Mouse (Mus musculus): ENCODE results near the gene Arhgef40.

Gene Arhgef40

GRCm38 (mm10) chr14:52005141-52005540 lies 20.6 kb downstream of the Arhgef40 start:
- no peak for DNase-seq

DNA sequence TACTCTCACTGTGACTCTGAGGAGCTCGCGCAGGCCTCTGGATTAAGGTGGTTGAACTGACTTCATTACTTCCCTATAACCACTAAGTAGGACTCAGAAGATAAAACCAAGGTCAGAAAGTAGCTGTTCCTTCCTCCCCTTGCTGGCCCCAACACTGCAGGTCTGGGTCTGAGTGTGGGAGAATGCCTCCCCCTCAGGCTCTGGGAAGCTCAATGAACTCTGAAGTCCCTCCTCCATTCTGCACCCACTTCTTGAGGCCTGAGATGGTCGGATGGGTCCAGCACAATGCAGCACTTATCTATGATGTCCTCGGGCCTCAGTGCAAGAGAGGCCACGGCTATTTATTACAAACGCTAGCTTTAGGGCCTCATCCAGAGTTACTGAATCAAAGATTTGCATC lies 21.1 kb downstream of the Arhgef40 start:
- no peak for DNase-seq

GRCm38 (mm10) chr14:52006241-52006640 lies 21.7 kb downstream of the Arhgef40 start:
- DNase-seq, result no peak

DNA sequence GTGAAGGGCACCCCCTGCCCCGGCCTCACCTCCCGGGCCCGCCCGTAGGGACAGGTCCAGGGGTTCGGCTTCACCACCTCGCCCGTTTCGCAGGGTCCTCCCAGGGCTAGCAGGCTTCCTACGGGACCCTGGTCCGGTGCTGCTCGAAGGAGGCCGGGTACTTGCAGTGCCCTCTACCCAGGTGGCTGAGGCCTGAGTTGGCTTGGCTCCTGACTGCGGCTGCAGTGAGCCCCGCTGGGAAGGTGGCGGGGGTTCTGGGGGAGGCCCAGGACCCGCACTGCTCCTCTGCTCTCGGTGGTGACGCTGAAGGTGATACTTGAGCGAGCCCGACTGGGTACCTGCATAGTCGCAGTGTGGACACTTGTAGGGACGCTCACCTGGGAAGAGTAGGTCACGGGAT lies 22.3 kb downstream of the Arhgef40 start:
- DNase-seq, result no peak

GRCm38 (mm10) chr14:52008321-52009203 lies 24.0 kb downstream of the Arhgef40 start:
- peak; percentile 93 for DNase-seq

GRCm38 (mm10) chr14:52009361-52009760 lies 24.8 kb downstream of the Arhgef40 start:
- no peak for DNase-seq

DNA sequence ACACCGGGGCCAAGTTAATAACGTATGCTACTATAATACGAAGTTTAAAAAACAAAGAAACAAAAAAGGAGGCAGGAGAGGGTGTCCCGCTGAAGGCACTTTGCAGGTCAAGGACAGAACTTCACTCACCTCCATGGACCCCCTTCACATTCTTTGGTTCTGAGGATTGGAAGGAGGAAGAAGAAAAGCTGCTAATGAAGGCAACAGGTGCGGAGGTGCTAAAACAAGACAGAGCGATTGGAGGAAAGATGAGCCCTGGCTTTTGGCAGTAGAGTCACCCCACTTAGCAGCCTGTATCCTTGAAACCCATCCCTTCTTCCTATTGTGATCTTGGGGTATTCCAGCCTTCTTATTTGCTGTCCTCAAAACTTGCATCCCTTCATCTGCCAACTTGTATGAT lies 25.3 kb downstream of the Arhgef40 start:
- no peak for DNase-seq

DNA sequence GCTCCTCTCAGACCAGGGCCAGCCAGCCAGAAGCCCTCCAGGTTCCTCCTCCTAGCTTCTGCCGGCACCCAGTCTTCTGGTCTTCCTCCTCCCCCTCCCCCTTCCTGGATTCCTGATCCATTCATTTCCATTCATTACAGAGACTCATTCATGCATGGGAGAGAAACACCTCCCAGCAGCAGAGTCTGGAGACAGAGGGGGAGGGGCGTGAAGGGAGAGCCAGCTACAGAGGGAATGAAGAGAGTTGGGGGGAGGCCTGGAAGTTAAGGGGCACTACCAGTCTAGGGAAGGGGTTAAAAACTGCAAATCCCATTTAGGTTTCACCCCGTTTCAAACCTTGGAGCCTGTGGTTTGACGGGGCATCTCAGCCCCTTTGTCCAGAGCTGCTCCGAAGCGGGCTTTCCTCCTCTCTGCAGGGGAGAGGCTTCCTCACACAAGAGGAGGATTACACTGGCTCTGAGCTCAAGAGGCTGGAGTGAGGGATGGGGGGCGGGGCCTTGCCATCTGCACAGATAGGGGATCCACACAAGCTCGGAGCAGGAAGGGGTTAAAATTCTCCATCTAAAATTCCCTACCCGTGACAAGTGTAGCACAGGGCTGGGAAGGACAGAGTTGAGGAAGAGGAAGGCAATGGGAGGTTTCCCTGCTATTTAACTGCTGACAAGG lies 26.1 kb downstream of the Arhgef40 start:
- DNase-seq, result peak; percentile 83

DNA sequence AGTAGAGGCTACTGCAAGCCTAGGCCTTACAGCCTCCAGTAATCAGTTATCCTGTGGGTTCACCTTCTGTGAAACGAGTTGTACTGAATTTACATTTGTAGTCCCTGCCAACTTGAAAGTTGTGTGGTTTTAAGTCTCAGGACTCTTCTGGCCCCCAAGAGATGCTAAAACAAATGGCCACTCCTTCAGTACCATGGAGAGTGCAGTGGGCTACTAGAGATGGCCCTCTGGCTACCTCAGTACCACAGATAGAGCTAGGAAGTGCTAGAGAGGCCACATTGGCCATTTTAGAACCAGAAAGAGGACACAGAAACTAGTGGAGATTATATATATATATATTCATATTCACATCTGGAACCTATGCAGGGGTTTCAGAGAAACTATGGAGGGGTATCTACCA lies 27.2 kb downstream of the Arhgef40 start:
- DNase-seq, result no peak

GRCm38 (mm10) chr14:52012085-52012484 lies 27.6 kb downstream of the Arhgef40 start:
- DNase-seq, result no peak

GRCm38 (mm10) chr14:52012553-52012952 lies 28.0 kb downstream of the Arhgef40 start:
- DNase-seq, result no peak

- DNase-seq, result no peak
Observed at GRCm38 (mm10) chr14:52013021-52013610, 28.6 kb downstream of the Arhgef40 start.

DNA sequence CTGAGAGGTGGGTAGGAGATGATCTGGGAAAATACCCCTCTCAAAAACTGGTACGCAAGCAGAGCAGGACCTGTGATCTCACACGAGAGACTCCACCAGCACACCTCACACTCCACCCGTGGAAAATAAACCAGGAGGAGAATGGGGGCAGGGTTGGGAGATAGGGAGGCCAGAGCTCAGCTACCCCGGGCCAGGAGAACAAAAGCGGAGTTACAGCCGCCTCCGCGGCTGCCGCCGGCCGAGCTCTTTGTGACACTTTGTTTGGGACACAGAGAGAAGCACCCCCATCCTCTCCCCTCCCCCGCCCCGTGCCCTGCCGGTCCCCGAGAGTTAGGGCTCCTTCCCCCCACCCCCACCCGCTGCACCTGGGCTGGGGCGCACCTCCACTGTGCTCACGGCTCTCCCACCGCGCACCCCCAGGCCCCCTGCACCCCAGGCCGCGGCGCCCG lies 29.3 kb downstream of the Arhgef40 start:
- no peak for DNase-seq

GRCm38 (mm10) chr14:52014271-52014760 lies 29.8 kb downstream of the Arhgef40 start:
- no peak for DNase-seq

DNA sequence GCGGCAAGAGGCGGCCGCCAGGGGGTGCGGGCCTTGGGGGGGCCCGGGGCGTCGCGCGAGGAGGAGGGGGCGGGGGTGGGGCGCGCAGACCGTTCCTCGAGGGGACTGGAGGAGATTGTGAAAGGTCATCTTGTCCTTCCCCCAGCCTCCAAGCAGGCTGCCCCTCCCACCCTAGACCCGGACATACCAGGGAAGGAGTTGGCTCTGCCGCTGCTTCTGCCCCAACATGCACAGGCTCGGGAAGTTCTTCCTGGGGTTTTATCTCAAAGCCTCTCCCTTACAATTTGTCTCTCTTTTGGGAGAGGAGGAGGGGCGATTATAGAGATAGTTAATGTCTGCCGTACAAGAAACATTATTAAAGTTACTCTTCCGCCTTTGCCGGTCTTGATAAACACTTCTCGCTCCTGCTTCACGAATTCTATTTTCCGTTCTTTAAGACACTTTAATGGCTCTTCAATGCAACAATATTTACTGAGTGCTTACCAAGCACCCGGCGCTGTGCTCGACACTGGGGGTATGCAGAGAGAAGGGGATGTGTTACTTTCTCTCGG lies 30.3 kb downstream of the Arhgef40 start:
- DNase-seq, result peak; percentile 81

GRCm38 (mm10) chr14:52015445-52016100 lies 31.1 kb downstream of the Arhgef40 start, which contains the start of gene Tmem253:
Tmem253 (plus strand) TSS chr14:52015658.
- no peak for DNase-seq

DNA sequence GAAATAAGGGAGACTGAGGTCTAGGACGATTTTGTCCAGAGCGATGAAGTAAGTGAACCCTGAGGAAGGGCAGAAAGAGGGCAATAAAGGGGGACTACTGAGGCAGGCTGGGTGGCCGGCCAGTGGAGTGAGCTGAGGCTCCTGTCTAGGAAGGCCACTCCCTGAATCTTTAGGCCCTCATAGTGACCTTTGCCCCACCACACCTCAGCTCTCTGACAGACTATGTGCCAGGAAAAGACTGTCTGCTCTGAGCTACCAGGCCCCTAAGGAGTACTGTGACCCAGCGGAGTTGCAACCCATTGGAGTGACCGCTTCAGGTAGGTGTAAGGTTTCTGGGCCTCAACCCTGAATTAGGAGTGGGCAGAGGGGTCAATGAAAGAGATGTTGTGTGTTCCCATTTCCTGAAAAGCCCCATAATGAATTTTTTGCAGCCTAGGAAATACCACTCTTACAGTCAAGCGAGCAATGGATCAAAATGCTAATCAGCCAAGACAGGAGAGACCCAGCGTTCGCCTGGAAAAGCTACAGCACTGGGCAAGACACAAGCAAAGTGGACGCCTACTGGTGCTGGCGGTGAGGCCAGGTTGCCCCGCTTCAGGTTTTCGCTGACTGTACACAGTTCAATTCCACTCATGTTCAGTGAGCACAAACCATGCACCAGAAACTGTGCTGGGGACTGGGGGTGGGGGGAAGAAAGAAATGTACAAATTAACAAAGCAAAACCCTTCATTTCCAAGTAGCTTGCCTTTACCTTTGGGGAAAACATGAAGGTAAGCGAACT lies 32.3 kb downstream of the Arhgef40 start:
- peak; percentile 13 for DNase-seq

DNA sequence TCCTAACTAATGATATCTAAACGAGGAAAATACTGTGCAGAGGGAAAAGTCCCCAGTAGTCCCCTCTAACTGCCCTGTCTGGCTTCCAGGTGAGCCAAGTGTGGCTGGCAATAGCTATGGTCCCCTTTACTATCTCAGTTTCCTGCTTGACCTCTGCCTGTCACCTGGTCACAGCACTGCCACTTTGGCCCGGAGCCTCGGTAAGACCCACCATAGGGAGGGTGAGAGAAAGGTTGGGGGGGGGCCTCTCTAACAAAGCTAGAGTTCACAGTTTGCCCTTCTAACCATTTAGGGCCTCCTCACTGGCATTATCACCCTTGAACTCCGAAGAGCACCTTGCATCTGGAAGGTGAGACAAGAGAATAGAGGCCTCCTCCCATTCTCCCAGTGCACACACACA lies 33.1 kb downstream of the Arhgef40 start:
- DNase-seq, result no peak

GRCm38 (mm10) chr14:52018248-52019050 lies 33.9 kb downstream of the Arhgef40 start:
- no peak for DNase-seq

- DNase-seq, result no peak
Observed at GRCm38 (mm10) chr14:52019051-52019589, 34.6 kb downstream of the Arhgef40 start.

Measured in kidney, postnatal 14 days (tissue).